Mouse (Mus musculus) forebrain, postnatal 0 days (tissue): ENCODE measurements around the gene Btg3. TPM values are rescaled to one million over a fixed set of nuclear protein-coding genes. Genes with fewer than 3 reads are reported as not detected.
A peak's percentile ranks its signal among the peaks of the same experiment; 100 is the strongest.

Experiments used
- ATAC-seq: fragments of 200-750 bp; cut with Nextera tagmentation; 2 replicates; pipeline ENCODE4 v1.8.0; 2017; ENCODE audit warnings: mild to moderate bottlenecking, moderate library complexity
- DNase-seq: peaks from one replicate; pipeline ENCODE4 v3.0.0-alpha.2; 2015
- H3K27ac ChIP-seq: fragments of 300-500 bp; sonication (generic); 2 replicates; pipeline ENCODE4 v1.5.1; 2014; ENCODE audit warnings: low read depth, mild to moderate bottlenecking, antibody characterized with exemption, low read length, moderate library complexity, mixed read lengths
- H3K27me3 ChIP-seq: fragments of 300-500 bp; sonication (generic); 2 replicates; pipeline ENCODE4 v1.6.1; 2014; ENCODE audit warnings: mild to moderate bottlenecking, low read length, mixed read lengths; ENCODE audit not compliant: insufficient read depth
- H3K36me3 ChIP-seq: fragments of 300-500 bp; sonication (generic); 2 replicates; pipeline ENCODE4 v1.6.1; 2014; ENCODE audit warnings: mild to moderate bottlenecking, moderate library complexity; ENCODE audit not compliant: insufficient read depth
- H3K4me1 ChIP-seq: fragments of 300-500 bp; sonication (generic); 2 replicates; pipeline ENCODE4 v1.6.1; 2014; ENCODE audit warnings: antibody characterized with exemption; ENCODE audit not compliant: insufficient read depth
- H3K4me2 ChIP-seq: fragments of 300-500 bp; sonication (generic); 2 replicates; pipeline ENCODE4 v1.6.1; 2014; ENCODE audit warnings: low read depth, mild to moderate bottlenecking, moderate library complexity
- H3K4me3 ChIP-seq: fragments of 300-500 bp; sonication (generic); 2 replicates; pipeline ENCODE4 v1.5.1; 2014; ENCODE audit warnings: low read depth, low read length, mixed read lengths
- H3K9ac ChIP-seq: fragments of 300-500 bp; sonication (generic); 2 replicates; pipeline ENCODE4 v1.6.1; 2014; ENCODE audit warnings: mild to moderate bottlenecking
- H3K9me3 ChIP-seq: fragments of 300-500 bp; sonication (generic); 2 replicates; pipeline ENCODE4 v1.6.1; 2016; ENCODE audit warnings: low read length
- CTCF ChIP-seq: sonication (generic); IDR thresholded peaks from 2 replicates; pipeline ENCODE4 v1.5.1; 2016; ENCODE audit warnings: antibody characterized with exemption, control low read depth, low read depth
- WGBS: fragments of 180-500 bp; shearing (Covaris S2); extraction: QIAGEN DNeasy Blood & Tissue Kit; methylation state at CpG from one replicate; pipeline ENCODE4 v1.1.7; 2014; 5-methylcytosine and 5-hydroxymethylcytosine counted together
- polyA plus RNA-seq: library from polyadenylated mRNA; unstranded; fragments of >200 nt; fragmentation: Nextera tagmentation; extraction: Ambion mirVana; gene quantifications from 2 replicates; pipeline ENCODE4 v1.2.1, GENCODE M21; 2015
- total RNA-seq: library from RNA; depleted of rRNA; stranded (reverse); fragments of >200 nt; gene quantifications from 2 replicates; pipeline ENCODE4 v1.2.3, GENCODE M21; 2014

Gene Btg3
- total and polyA plus RNA-seq, 2 experiments from 2014 or later, result 9.8 to 20.2 TPM

DNA sequence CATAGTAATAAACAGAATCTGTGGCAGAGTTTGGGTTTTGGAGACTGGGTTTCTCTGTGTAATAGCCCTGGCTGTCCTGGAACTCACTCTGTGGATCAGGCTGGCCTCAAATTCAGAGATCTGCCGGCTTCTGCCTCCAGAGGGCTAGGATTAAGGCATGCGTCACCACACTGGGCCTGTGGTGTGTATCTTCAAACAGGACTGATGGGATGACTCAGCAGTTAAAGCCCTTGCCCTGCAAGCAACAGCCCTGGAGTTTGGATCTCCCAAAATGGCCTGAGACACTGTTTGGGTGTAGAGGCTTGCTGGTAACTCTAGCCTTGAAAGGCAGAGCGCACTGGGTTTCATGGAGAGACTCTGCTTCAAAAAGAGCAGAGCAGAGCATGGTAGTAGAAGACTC is 22.4 kb upstream of the Btg3 start:
- ATAC-seq (no peak), DNase-seq (no peak)
- Histone ChIP-seq H3K36me3 (no peaks in the 10 kb centered on the region), H3K9me3 (no peaks in the 10 kb centered on the region), H3K27ac (no peak overlapping the region), H3K27me3 (no peaks in the 10 kb centered on the region), H3K4me3 (no peak overlapping the region), H3K9ac (no peak overlapping the region), H3K4me1 (no peaks in the 10 kb centered on the region), H3K4me2 (no peak overlapping the region)
- TF ChIP-seq CTCF, result no peak
- WGBS, result 92% methylated on average over 3 of the region's 3 CpGs

- H3K4me2 ChIP-seq, result no peak overlapping the region
- H3K4me3 ChIP-seq, result no peak overlapping the region
- H3K27ac ChIP-seq, result no peak overlapping the region
- TF ChIP-seq CTCF, result no peak
- DNase-seq (no peak), ATAC-seq (no peak)
- no peaks in the 10 kb centered on the region for H3K27me3 ChIP-seq
- H3K4me1 ChIP-seq, result no peaks in the 10 kb centered on the region
- no peaks in the 10 kb centered on the region for H3K36me3 ChIP-seq
- 94% methylated on average over 6 of the region's 6 CpGs for WGBS
- no peaks in the 10 kb centered on the region for H3K9me3 ChIP-seq
- H3K9ac ChIP-seq, result no peak overlapping the region
Observed at GRCm38 (mm10) chr16:78398734-78399133, 21.7 kb upstream of the Btg3 start.

GRCm38 (mm10) chr16:78391354-78391753 is 14.4 kb upstream of the Btg3 start:
- WGBS, result 64% methylated on average over 2 of the region's 2 CpGs
- H3K4me1 ChIP-seq, result no peaks in the 10 kb centered on the region
- TF ChIP-seq CTCF, result no peak
- DNase-seq (no peak), ATAC-seq (no peak)
- H3K4me3 ChIP-seq, result no peak overlapping the region
- H3K27me3 ChIP-seq, result no peaks in the 10 kb centered on the region
- H3K36me3 ChIP-seq, result no peaks in the 10 kb centered on the region
- H3K9ac ChIP-seq, result no peak overlapping the region
- no peaks in the 10 kb centered on the region for H3K9me3 ChIP-seq
- H3K4me2 ChIP-seq, result no peak overlapping the region
- no peak overlapping the region for H3K27ac ChIP-seq

- Histone ChIP-seq H3K27ac (no peak overlapping the region), H3K4me2 (no peak overlapping the region), H3K4me1 (no peaks in the 10 kb centered on the region), H3K9ac (no peak overlapping the region), H3K27me3 (no peaks in the 10 kb centered on the region), H3K9me3 (no peaks in the 10 kb centered on the region), H3K36me3 (no peaks in the 10 kb centered on the region), H3K4me3 (no peak overlapping the region)
- WGBS, result 69% methylated on average over 3 of the region's 3 CpGs
- DNase-seq (no peak), ATAC-seq (no peak)
- no peak for TF ChIP-seq CTCF
Observed at GRCm38 (mm10) chr16:78389986-78390385, 13.0 kb upstream of the Btg3 start.

- no peaks in the 10 kb centered on the region for H3K9me3 ChIP-seq
- H3K27me3 ChIP-seq, result no peaks in the 10 kb centered on the region
- H3K4me2 ChIP-seq, result no peak overlapping the region
- no peak for TF ChIP-seq CTCF
- no peaks in the 10 kb centered on the region for H3K36me3 ChIP-seq
- H3K4me1 ChIP-seq, result no peaks in the 10 kb centered on the region
- no peak overlapping the region for H3K9ac ChIP-seq
- no peak for ATAC-seq
- DNase-seq, result no peak
- 51% methylated on average over 4 of the region's 4 CpGs for WGBS
- no peak overlapping the region for H3K4me3 ChIP-seq
- H3K27ac ChIP-seq, result no peak overlapping the region
Observed at GRCm38 (mm10) chr16:78389122-78389521, 12.1 kb upstream of the Btg3 start.

DNA sequence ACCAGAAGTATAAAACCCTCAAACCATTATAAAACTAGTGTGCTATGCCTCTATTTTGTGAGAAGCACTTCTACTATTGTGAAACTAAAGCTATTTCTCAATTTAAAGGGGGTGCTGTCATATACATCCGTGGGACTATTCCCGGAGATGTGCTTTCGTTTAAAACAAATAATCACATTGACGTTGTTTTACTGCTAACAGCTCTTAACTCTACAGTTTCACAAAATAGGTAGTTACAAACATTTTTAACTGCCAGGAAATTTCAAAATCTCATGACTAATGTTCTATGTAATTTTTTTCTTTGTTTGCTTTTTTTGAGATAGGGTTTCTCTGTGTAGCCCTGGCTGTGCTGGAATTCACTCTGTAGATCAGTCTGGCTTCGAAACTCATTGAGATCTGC is 1.5 kb upstream of the Btg3 start:
- no peak for TF ChIP-seq CTCF
- Histone ChIP-seq H3K27me3 (no peaks in the 10 kb centered on the region), H3K4me2 (no peak overlapping the region), H3K27ac (no peak overlapping the region), H3K9me3 (no peaks in the 10 kb centered on the region), H3K4me3 (no peak overlapping the region), H3K36me3 (no peaks in the 10 kb centered on the region), H3K9ac (no peak overlapping the region), H3K4me1 (no peaks in the 10 kb centered on the region)
- WGBS, result 95% methylated on average over 5 of the region's 5 CpGs
- DNase-seq (no peak), ATAC-seq (no peak)

DNA sequence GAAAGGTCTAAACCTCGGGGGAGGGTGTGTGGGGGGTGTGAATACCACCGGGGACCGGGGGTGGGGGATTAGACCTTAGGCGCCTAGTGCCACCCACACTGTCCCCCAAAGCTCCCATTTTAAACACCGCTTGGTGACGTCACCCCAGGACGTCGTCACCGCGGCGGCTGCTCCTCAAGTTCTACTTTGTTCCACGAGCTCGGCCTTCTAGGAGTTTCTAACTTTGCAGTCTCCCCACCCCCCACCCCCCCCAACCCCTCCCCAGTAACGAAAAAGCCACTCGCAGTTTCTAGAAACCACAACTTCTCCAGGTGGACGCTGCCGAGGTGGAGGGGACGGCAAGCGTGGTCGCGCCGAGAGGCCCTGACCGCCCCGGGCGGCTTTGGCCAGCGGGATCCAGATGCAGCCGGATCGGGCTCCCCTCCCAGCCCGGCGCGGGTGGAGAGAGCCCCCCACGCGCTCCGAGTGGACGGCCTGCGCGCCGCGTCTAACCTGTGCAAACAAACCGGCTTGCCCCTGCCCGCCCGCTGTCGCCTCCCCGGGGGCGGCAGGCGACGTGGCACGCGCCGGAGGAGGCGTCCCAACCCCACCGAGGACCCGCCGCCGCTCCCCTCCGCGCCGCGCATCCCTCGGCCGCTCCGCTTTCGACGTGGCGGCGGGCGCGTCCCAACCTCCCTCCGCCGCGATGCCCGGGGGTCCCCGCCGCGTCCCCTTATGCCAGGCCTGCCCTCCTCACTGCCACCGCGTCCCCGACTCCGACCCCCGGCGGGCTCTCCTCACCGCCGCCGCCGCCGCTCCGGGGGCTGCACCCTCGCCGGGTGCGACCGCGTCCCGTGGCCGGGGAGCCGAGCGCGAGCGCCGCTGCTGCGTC is 936 bp downstream of the Btg3 start:
- Histone ChIP-seq H3K4me3 (peak overlapping the region; percentile 87), H3K27me3 (no peaks in the 10 kb centered on the region), H3K36me3 (no peaks in the 10 kb centered on the region), H3K4me1 (no peaks in the 10 kb centered on the region), H3K4me2 (peak overlapping the region; percentile 63), H3K27ac (peak overlapping the region; percentile 40; the same call in 1 of the 2 replicates), H3K9ac (peak overlapping the region; percentile 80), H3K9me3 (no peaks in the 10 kb centered on the region)
- WGBS, result 4% methylated on average over 74 of the region's 100 CpGs
- DNase-seq, result peak; percentile 46
- peak; percentile 62 for ATAC-seq
- TF ChIP-seq CTCF, result no peak
